Mouse (Mus musculus) cerebellum, adult 18-20 months (tissue): ENCODE data around the gene Mchr1.

Experiments
- DNase-seq, 2 experiments: peaks; one replicate each; pipeline ENCODE4 v3.0.0; 2021

Mchr1 gene

GRCm38 (mm10) chr15:81228258-81228657 lies 7.0 kb upstream of the Mchr1 start:
- no peak for DNase-seq

GRCm38 (mm10) chr15:81229791-81230190 lies 5.5 kb upstream of the Mchr1 start:
- DNase-seq = no peak

- DNase-seq = no peak
These were observed 4.0 kb upstream of the Mchr1 start for GRCm38 (mm10) chr15:81231325-81231724.

- DNase-seq = no peak
These were observed 763 bp downstream of the Mchr1 start for GRCm38 (mm10) chr15:81236062-81236461.

- no peak for DNase-seq
These were observed 2.2 kb downstream of the Mchr1 start for GRCm38 (mm10) chr15:81237471-81237870.

- no peak for DNase-seq
These were observed 4.0 kb downstream of the Mchr1 start for GRCm38 (mm10) chr15:81239261-81239660.

GRCm38 (mm10) chr15:81239794-81240343 lies 4.6 kb downstream of the Mchr1 start:
- DNase-seq = no peak

- no peak for DNase-seq
These were observed 11.6 kb downstream of the Mchr1 start for GRCm38 (mm10) chr15:81246890-81247289.

- no peak for DNase-seq
These were observed 12.5 kb downstream of the Mchr1 start for GRCm38 (mm10) chr15:81247583-81248340.

GRCm38 (mm10) chr15:81248341-81248679 lies 13.0 kb downstream of the Mchr1 start:
- DNase-seq = no peak

GRCm38 (mm10) chr15:81248951-81249579 lies 13.8 kb downstream of the Mchr1 start:
- DNase-seq = no peak

DNA sequence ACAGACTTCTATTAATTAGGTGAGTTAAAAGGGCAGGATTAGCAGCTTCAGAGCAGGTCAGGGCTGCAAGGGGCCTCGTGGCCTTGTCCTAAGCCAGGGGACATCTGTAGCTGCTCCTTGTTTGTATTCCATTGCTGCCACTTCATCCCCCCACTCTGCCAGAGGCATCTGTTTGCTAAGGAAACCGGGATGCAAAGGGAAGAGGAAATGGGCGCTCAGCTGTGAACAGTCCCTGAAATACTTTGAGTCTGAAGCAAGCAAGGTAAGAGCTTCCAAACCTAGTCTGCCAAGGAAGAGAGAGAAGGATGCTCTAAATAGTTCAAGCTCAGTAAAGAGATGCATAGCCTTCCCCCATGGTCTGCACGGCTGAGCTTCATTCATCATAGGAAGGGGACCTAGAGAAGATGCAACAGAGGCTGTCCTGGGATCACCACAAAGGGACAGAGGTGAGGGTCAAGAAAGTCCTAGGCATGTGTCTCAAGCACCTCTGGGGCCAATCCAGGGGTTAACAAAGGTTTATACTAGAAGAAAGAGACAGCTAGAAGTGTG lies 17.4 kb downstream of the Mchr1 start:
- DNase-seq = no peak

- no peak for DNase-seq
These were observed 18.3 kb downstream of the Mchr1 start for GRCm38 (mm10) chr15:81253585-81253984.

DNA sequence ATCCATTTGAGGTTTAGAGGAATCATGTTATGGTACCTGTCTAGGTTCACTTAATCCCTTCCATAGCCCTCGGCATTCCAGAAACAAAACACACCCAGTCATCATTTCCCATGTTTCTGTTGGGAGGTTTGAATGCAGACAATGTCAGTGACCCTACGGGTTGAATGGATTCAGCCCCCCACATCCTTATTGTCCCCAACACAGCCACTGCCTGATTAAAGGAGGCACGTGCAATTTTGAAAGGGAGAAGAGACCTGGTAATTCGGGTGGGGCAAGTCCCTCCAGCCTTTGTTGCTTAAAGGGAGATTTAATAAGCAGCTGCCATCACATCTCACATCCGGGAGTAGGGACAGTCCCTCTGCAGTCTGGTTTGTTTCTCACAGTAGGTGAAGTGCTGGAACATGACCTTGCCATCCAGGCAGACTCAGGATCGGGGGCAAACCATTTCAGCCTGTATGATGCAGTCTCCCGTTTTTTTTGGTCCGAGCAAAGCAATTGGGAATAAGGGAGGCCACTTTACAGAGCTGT lies 18.9 kb downstream of the Mchr1 start:
- DNase-seq = no peak

DNA sequence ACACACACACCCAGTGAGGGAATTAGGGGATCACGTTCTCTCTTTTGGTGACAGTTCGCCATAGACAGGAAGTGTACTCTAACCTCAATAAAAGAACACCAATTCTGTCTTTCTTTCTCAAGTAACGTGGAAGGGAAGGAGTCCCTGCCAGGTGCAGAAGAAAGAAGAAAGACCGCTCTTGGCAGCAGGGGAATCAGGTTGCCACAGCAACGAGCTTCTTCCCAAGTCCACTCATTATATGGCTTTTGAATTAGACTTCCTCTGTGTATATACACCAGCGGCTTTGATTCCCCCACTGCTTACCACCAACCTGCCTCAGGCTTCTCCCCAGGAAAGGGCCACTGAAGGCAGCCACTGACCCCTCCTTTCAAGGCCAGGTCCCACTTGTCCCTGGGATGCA lies 19.8 kb downstream of the Mchr1 start:
- no peak for DNase-seq

GRCm38 (mm10) chr15:81258296-81258695 lies 23.0 kb downstream of the Mchr1 start:
- DNase-seq = no peak

DNA sequence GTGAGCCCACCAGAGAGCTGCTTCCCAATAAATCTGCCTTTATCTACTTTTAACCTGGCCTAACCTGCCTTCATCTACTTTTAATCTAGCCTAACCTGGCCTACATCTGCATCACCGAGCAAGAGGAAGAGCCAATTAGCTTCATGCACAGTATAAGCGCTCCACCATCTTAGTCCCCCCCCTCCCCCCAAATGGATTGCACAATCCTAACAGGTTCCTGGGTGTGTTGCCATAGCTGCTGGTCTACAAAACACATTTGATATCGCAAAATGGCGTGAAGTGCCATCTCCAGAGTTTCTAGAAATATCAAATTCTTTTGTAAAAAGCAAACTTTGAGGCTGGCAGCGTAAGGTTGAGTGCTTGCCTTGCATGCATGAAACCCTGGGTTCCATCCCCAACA lies 24.0 kb downstream of the Mchr1 start:
- DNase-seq = no peak

DNA sequence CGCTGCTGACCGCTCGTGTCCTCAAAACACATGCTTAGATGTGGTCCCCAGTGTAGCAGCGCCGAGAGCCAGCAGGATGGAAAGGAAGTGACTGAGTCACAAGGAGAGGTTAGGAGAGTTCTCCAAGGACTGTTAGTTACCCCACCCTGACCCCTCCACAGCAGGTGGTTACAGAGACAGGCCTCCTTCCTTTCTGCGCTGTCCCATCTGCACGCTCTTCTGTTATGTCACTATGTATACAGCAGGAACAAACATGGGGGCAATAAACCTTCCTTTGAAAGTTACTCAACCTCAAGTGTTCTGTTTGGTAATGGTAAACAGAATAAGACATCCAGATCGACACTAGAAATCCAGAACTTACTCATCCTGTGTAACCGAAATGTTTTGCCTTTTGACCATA lies 24.9 kb downstream of the Mchr1 start:
- no peak for DNase-seq

GRCm38 (mm10) chr15:81264392-81265095 lies 29.2 kb downstream of the Mchr1 start:
- no peak for DNase-seq

DNA sequence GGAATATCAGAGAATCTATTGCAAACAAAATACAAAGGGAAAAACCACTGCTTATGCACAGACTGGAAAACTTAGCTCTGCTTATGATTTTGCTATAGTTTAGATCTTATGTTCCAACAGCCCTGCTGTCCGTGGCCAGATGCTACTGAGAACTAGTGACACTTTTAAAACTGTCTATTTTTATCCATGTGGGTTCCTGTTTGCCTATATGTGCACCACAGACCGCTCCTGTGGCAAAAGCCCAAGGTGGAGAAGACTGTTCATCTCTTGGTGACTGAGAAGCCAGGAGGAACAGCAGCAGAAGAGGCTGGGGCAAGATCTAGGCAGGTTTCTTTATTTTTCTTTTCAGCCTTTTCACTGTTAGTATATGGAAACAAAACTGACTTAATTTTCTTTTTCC lies 32.1 kb downstream of the Mchr1 start:
- no peak for DNase-seq

GRCm38 (mm10) chr15:81272305-81273053 lies 37.2 kb downstream of the Mchr1 start:
- peak; percentile 81 to 87 for DNase-seq

DNA sequence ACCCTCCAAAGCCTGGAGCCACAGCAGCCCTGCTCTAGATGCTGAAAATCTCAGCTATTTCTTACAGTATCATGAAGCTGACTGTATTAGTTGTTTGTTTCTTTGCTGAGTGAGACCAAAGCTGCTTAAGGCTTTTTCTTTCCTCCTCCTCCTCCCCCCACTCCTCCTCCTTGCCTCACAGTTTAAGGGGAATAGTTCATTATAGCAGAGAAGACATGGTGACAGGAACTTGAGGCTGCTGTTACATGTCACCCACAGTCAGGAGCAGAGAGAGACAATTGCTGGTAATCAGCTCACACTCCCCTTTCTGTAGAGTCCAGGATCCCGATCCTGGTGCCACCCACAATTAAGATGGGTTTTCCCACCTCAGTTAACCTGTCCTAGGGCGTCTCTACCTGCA lies 38.1 kb downstream of the Mchr1 start:
- no peak for DNase-seq

DNA sequence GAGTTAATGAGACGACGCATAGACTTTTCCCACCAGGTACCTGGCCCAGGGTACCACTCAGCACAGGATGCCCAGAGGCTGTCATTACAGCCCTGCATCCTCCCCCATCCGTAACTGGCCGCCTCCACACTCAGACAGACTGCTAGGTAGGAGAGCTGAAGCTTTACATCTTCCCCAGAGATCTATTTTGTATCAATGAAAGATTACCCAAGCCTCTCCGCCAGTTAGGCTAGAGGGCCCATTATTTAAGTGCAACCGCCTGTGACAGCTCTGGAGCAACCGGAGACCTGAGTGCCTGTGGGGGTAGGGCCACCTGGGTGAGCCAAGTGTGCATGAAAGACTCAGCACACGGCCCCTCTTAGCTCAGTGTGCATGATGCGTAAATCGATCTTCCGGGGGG lies 42.6 kb downstream of the Mchr1 start:
- DNase-seq = no peak
